Mouse (Mus musculus) cerebellum, adult 11-12 months (tissue): ENCODE results near the gene Dpp7.

Source experiments
- DNase-seq: peaks from one replicate; pipeline ENCODE4 v3.0.0; 2022

The Dpp7 gene

GRCm38 (mm10) chr2:25356208-25357079 is at the start of gene Dpp7:
TSS of gene Dpp7 (minus strand) at chr2:25356359.
- peak; percentile 84 for DNase-seq

- DNase-seq = no peak
These were observed 47.8 kb upstream of the Dpp7 start for GRCm38 (mm10) chr2:25403994-25404393.

GRCm38 (mm10) chr2:25402972-25403601 is 46.9 kb upstream of the Dpp7 start:
- peak; percentile 91 for DNase-seq

- peak; percentile 80 for DNase-seq
These were observed 46.3 kb upstream of the Dpp7 start for GRCm38 (mm10) chr2:25402377-25402971.

- peak; percentile 78 for DNase-seq
These were observed 44.6 kb upstream of the Dpp7 start for GRCm38 (mm10) chr2:25400764-25401163.

- DNase-seq = no peak
These were observed 44.1 kb upstream of the Dpp7 start for GRCm38 (mm10) chr2:25400291-25400690.

- no peak for DNase-seq
These were observed 42.9 kb upstream of the Dpp7 start, which contains the start of gene Npdc1 for GRCm38 (mm10) chr2:25399051-25399450. TSS of gene Npdc1 (plus strand) at chr2:25399351.

GRCm38 (mm10) chr2:25398065-25398464 is 41.9 kb upstream of the Dpp7 start:
- peak; percentile 46 for DNase-seq

- peak; percentile 33 for DNase-seq
These were observed 40.9 kb upstream of the Dpp7 start for GRCm38 (mm10) chr2:25397010-25397409.

- peak; percentile 85 for DNase-seq
These were observed 40.4 kb upstream of the Dpp7 start for GRCm38 (mm10) chr2:25396597-25396983.

- peak; percentile 65 for DNase-seq
These were observed 39.8 kb upstream of the Dpp7 start, which contains the start of gene Entpd2 for GRCm38 (mm10) chr2:25395721-25396596. TSS of gene Entpd2 (plus strand) at chr2:25395874.

- DNase-seq = peak; percentile 72
These were observed 38.4 kb upstream of the Dpp7 start for GRCm38 (mm10) chr2:25394281-25395221.

- DNase-seq = no peak
These were observed 35.1 kb upstream of the Dpp7 start for GRCm38 (mm10) chr2:25391266-25391665.

GRCm38 (mm10) chr2:25384492-25384891 is 28.3 kb upstream of the Dpp7 start:
- DNase-seq = no peak

GRCm38 (mm10) chr2:25376589-25376988 is 20.4 kb upstream of the Dpp7 start:
- DNase-seq = no peak

GRCm38 (mm10) chr2:25373431-25373830 is 17.3 kb upstream of the Dpp7 start:
- no peak for DNase-seq

GRCm38 (mm10) chr2:25372644-25373391 is 16.7 kb upstream of the Dpp7 start:
- no peak for DNase-seq

- DNase-seq = peak; percentile 86
These were observed 15.8 kb upstream of the Dpp7 start, which contains the start of gene Sapcd2 for GRCm38 (mm10) chr2:25371764-25372643. TSS of gene Sapcd2 (plus strand) at chr2:25372321.

GRCm38 (mm10) chr2:25369996-25370395 is 13.8 kb upstream of the Dpp7 start:
- DNase-seq = no peak
